Mouse (Mus musculus) lung, adult 2 months (tissue): ENCODE data around the gene AW551984.

Experiments
- CTCF ChIP-seq: fragments of 200-500 bp; IDR thresholded peaks from 2 replicates; pipeline ENCODE4 v1.5.1; 2011; ENCODE audit warnings: mild to moderate bottlenecking, low read length, control low read depth; ENCODE audit not compliant: insufficient read depth
- POLR2A ChIP-seq: fragments of 200-500 bp; IDR thresholded peaks from 2 replicates; pipeline ENCODE4 v1.6.1; 2011; ENCODE audit warnings: low read depth, mild to moderate bottlenecking, control low read depth, low read length, borderline replicate concordance; ENCODE audit errors: extremely low read depth

DNA sequence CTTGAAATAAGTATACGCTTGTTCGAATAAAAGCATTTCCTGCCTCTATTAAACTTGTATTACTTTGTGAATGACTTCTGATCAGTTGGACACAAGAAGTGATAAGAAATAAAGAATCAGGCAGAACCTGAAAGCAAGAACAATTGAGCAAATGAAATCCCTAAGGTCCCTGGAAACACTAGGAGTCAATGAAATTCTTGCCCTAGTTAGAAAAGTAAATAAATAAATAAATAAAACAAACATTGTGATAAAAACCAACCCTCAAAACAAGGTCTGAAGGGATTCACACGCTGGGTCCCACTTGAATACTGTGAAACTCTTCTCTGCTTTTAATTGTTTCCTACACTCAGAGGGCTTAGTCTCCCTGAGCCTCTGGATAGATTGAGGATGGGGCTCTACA lies 6.2 kb upstream of the AW551984 start, which contains the start of gene Olfr148:
- no peak for TF ChIP-seq CTCF
- no peak for TF ChIP-seq POLR2A
